Mouse (Mus musculus) right cerebral cortex, postnatal 36 days (tissue): Measurements from ENCODE around the gene Tlr5.

Experiments
- DNase-seq, 2 experiments: peaks; one replicate each; pipeline ENCODE4 v3.0.0; 2022; ENCODE audit warnings: low spot score in 2 of 2, mixed read lengths in 1 of 2

Tlr5 gene

DNA sequence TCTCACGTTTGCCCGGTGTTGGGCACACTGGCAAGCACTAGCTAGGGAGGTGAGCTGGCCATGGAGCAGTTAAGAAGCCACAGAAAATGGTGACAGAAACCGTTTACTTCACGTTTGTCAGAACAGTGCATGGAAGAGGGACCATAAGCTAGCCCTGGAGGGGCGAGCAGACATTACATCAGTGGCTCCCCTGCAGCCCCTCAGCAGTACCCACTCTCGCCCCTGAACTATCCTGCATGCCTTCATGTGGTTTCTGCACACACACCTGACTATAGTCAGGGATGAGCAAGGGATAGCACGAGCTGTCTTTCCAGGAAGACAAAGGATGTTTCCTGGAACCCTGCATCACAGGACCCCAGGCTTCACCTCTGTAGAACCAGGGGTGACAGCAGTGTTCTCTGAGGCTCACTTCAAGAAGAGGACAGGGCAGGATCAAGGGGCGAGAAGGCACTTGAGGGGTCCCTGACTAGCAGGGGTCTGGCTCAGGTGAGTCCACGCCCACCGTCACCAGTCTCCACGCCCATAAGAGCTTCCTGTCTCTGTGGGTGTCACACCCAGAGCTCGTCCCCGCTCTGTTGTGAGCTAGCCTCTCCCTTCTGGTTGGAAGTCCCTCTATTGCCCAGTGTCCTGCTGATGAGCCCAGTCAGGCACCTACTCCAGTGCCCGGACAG is 35.6 kb downstream of the Tlr5 start:
- DNase-seq, result no peak

DNA sequence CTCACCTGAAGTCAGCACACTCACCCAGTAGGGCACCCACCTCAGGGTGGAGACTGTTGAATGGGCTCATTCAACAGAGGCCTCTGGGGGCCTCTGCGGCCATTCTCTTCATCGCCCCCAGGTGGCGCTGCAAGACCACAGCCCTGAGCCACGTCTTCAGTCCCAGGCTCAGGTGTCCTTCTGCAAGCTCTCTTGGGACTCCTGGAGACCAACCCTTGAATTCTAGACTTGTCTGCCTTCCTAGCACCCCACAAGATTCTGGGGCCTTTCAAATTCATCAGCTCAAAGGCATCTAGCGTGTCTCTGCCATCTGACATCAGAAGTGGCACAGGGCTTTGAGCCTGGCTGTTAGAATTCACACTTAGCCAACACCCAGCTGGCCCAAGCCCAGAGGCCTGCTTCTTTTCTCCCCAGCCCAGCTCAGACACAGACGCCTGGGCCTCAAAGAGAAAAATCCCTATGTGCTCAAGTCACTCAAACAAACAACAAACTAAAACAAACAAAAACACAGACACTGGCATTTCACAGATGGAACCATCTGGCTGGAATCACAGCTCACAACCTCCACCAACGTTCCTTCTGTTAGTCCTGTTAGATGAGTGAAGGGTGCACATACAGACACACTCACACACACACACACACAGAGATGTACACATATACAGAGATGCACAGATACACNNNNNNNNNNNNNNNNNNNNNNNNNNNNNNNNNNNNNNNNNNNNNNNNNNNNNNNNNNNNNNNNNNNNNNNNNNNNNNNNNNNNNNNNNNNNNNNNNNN is 36.6 kb downstream of the Tlr5 start:
- peak; percentile 34 to 40 for DNase-seq
